Mouse (Mus musculus) erythroid progenitor cell, adult 5-6 weeks (primary cell): ENCODE results near the gene Fnip1. TPM values are rescaled to one million over a fixed set of nuclear protein-coding genes. Genes with fewer than 3 reads are reported as not detected.

Experiments
- ATAC-seq: replicated peaks from 2 replicates; pipeline ENCODE4 v1.8.0; 2016; ENCODE audit warnings: moderate number of reproducible peaks, mild to moderate bottlenecking, moderate TSS enrichment, inconsistent platforms; ENCODE audit not compliant: poor library complexity, low FRiP score, severe bottlenecking
- total RNA-seq, 2 experiments: library from RNA; stranded (forward) in 1 of 2; stranded (reverse) in 1 of 2; fragments of 150-400 nt in 1 of 2; fragments of 186-747, 209-891 nt in 1 of 2; gene quantifications; 2 replicates each; pipeline versions ENCODE4 v1.2.3 to v1.2.4; 2015 to 2017; ENCODE audit warnings: low replicate concordance in 2 of 2

Gene Fnip1
- total RNA-seq, 2 experiments from 2014 or later, result 35.0 to 44.9 TPM

GRCm38 (mm10) chr11:54454516-54454915 lies 16.5 kb downstream of the Fnip1 start:
- no peak for ATAC-seq

DNA sequence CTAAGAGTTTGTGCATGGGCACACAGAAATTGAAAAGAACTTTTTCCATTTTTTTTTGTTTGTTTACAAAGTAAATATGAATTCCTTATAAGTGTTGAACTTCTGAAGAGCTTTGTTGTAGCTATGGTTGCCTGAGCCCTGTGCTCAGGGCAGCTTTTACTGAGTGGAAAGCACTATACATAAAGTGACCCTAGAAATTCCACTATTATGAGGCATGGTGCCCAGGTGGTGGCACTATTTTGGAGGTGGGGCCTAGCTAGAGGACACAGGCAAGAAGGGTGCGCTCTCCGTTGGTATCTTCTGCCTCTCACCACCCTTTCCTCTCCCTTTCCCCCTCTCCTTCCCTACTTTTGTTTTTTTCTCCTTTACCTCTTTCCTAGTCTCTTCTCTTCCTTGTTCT lies 18.9 kb downstream of the Fnip1 start:
- ATAC-seq, result no peak

GRCm38 (mm10) chr11:54458168-54458567 lies 20.2 kb downstream of the Fnip1 start:
- ATAC-seq, result no peak

GRCm38 (mm10) chr11:54464557-54465244 lies 26.7 kb downstream of the Fnip1 start:
- ATAC-seq, result no peak

- ATAC-seq, result no peak
Observed at GRCm38 (mm10) chr11:54472231-54472630, 34.2 kb downstream of the Fnip1 start.

GRCm38 (mm10) chr11:54478414-54478813 lies 40.4 kb downstream of the Fnip1 start:
- ATAC-seq, result no peak

DNA sequence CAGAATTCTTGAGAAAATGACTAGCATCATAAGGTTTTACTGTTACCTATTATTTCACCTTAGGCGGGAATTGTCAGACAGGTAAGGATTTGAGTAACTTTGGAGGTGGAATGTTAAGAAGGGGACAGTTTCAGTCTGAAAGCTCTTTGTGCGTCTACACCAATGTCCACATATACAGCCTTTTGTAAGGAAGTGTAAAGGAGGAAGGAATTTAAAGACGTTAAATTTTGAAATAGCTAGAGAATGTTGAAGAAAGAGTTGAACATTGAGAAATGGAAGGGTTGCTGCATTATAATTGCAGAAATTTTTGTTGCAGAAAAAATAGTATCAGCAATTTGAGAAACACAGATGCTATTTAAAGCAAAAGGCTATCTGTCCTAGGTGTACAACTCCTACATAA lies 48.0 kb downstream of the Fnip1 start:
- no peak for ATAC-seq

DNA sequence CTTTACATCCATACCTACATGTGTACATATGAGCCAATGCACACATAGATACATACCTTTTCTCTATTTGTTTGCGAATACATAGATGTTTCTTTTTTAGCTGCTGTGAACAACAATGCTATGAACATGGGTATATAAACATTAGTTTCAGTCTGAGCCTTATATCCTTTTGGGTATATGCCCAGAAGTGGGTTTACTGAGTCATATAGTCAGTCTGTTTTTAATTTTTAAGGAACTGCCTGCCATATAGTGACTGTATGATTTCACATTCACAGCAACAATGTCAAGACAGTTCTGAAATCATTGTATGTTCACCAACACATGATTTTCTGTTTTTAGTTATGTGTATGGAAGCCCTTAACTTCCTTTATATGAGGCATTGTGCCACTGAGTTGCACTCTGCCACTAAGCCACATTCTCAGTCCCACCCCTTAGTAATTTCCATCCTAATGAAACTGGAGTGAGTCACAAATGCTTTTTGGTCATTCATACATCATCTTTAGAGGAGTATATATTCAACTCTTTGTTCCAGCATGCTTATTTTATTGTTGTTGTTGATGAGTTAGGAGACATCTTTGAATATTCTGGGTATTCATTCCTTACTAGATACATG lies 54.1 kb downstream of the Fnip1 start:
- no peak for ATAC-seq

DNA sequence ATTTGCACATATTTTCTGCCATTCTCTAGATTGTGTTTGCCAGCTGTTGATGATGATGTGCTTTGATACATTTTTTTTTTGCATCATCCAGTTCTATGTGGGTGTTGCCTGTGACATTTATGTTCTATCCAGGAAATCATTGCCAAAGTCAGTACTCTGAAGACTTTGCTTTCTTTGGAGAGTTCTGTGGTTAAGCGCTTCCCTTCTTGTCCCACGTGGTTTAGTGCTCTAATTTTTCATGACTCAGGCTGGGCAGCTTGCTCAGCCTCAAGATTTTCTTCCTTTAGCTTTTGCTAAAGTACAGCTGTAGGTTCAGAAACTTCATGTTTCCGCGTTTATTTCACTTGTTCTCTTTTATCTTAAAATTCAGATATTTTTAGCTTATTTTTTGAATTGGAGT lies 54.6 kb downstream of the Fnip1 start:
- no peak for ATAC-seq

DNA sequence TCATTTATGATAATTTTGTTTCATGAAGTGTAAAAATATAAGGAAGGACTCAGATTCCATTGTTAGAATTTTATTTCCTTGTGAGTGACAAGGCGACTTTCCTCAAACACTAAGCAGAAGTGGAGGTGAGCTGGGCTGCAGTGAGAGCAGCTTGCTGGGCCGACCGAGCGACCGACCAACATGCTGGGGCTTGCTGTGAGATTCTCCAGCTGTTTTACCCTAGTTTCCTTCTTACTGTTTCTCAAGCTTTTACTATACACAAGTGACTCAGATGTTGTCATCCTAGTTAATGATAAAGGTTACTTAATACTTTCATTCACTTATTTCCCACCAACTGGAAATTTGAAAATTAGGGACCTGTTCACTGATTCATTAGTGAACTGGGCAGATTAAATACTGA lies 61.8 kb downstream of the Fnip1 start:
- no peak for ATAC-seq

DNA sequence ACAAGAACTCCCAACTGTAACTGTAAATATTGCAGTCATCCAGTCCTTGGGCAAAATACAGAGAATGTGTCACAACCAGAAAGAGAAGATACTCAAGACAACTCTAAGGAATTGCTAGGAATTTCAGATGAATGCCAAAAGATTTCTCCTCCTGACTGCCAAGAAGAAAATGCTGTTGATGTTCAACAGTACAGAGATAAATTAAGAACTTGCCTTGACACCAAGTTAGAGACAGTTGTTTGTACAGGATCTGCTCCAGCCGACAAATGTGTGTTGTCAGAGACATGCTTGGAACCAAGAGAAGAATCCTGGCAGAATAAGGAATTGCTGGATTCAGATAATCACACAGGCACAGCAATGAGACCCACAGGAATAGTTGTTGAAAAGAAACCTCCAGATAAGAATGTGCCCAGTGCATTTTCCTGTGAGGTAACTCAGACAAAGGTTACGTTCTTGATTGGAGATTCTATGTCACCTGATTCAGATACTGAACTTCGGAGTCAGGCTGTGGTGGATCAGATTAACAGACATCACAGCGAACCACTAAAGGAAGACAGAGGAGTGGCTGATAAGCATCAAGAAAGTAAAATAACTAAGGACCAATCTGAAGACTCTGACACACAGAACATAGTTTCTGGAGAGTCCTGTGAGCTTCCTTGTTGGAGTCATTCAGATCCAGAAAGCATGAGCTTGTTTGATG lies 64.7 kb downstream of the Fnip1 start:
- no peak for ATAC-seq

DNA sequence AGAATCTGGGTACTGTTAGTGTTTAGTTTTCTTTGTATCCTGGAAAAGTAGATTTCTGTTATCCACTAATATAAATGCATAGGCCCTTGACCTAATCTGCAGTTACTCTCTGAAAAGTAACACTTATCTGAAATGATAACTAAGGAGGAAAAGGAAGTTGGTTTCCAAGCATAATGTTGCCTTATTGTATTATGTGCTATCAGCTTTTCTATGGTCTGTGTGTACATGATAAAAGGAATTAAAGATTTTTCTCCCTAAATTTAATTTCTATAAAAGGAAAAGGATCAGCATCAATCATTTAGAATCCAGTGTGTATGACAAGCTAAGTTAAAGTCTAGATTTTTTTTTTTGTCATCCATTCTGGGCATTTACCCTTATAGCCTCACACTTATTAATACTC lies 75.6 kb downstream of the Fnip1 start:
- ATAC-seq, result no peak

GRCm38 (mm10) chr11:54521927-54522528 lies 84.0 kb downstream of the Fnip1 start:
- no peak for ATAC-seq

- ATAC-seq, result peak; percentile 95
Observed at GRCm38 (mm10) chr11:54522529-54523430, 84.8 kb downstream of the Fnip1 start, which contains the start of gene Rapgef6. Gene Rapgef6 (plus strand): TSS chr11:54522847.

DNA sequence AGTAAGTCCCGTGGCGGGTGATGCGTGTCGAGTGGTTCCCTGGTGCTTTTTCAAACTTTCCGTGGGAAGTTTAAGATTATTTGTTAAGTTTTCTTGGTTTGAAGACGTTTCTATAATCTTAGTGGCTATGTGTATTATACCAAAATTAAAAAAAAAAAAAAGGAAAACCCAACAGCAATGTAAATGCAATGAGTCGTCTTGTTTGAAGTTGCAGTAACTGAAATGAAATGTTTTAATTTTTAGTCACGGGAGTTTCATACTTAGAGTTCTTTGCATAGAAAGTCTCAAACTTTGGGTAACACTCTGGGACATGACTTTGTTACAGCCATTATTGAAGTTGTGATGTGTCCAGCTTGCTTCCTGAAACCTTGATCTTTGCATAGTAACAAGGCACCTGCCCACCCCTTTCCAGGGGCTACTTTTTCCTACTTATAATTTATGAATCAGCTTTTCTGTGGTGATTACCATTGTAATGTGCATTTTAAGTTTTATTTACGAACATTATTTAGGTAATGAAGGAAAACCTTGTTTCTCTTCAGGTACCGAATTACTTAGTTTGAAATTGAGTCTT lies 85.5 kb downstream of the Fnip1 start:
- no peak for ATAC-seq

- no peak for ATAC-seq
Observed at GRCm38 (mm10) chr11:54528002-54528401, 90.0 kb downstream of the Fnip1 start.

GRCm38 (mm10) chr11:54530391-54530790 lies 92.4 kb downstream of the Fnip1 start:
- ATAC-seq, result no peak

DNA sequence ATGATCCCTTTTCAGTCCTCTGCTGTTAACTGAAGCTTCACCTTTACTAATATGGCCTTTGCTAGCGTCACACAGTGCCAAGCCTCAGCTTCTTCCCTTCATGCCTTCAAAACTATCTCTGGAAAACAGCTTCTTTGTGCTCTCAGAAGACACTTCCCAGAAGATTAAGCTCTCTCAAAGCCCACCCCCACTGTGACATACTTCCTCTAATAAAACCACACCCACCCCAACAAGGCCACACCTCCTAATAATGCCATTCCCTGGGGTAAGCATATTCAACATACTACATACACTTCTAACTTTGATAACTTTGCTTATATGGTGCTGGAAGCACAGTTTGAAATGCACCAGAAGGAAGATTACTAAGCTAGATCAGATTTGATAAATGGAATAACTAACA lies 92.9 kb downstream of the Fnip1 start:
- no peak for ATAC-seq

GRCm38 (mm10) chr11:54533834-54534233 lies 95.8 kb downstream of the Fnip1 start:
- no peak for ATAC-seq
